Mouse (Mus musculus) cerebral cortex, adult 2 months (tissue): Measurements from ENCODE around the gene Pbld2.

Source experiments
- WGBS: fragments of 180-500 bp; shearing (Covaris S2); methylation state at CpG from one replicate; pipeline ENCODE4 v1.1.7; 2018; 5-methylcytosine and 5-hydroxymethylcytosine counted together

Gene Pbld2

GRCm38 (mm10) chr10:63025491-63026011, 1.4 kb downstream of the Pbld2 start:
- 48% methylated on average over 6 of the region's 6 CpGs for WGBS

- 15% methylated on average over 8 of the region's 8 CpGs for WGBS
Measured at GRCm38 (mm10) chr10:63026156-63026794, 2.2 kb downstream of the Pbld2 start.

GRCm38 (mm10) chr10:63026795-63027160, 2.7 kb downstream of the Pbld2 start:
- WGBS: 36% methylated on average over 6 of the region's 6 CpGs

- WGBS: 92% methylated on average over 10 of the region's 10 CpGs
Measured at GRCm38 (mm10) chr10:63027376-63028161, 3.5 kb downstream of the Pbld2 start.

- 63% methylated on average over 4 of the region's 4 CpGs for WGBS
Measured at GRCm38 (mm10) chr10:63028396-63028795, 4.3 kb downstream of the Pbld2 start.

- 81% methylated on average over 3 of the region's 3 CpGs for WGBS
Measured at GRCm38 (mm10) chr10:63032267-63032666, 8.2 kb downstream of the Pbld2 start.

- 65% methylated on average over 3 of the region's 3 CpGs for WGBS
Measured at GRCm38 (mm10) chr10:63032956-63033355, 8.8 kb downstream of the Pbld2 start.

GRCm38 (mm10) chr10:63038571-63039320, 14.6 kb downstream of the Pbld2 start:
- WGBS: 83% methylated on average over 14 of the region's 14 CpGs

GRCm38 (mm10) chr10:63039867-63040628, 15.9 kb downstream of the Pbld2 start:
- 59% methylated on average over 5 of the region's 5 CpGs for WGBS

GRCm38 (mm10) chr10:63043154-63043553, 19.0 kb downstream of the Pbld2 start:
- WGBS: 63% methylated on average over 3 of the region's 3 CpGs

- WGBS: 92% methylated on average over 8 of the region's 8 CpGs
Measured at GRCm38 (mm10) chr10:63047751-63048150, 23.6 kb downstream of the Pbld2 start.

- 95% methylated on average over 2 of the region's 2 CpGs for WGBS
Measured at GRCm38 (mm10) chr10:63049106-63049505, 25.0 kb downstream of the Pbld2 start.

- 71% methylated on average over 7 of the region's 7 CpGs for WGBS
Measured at GRCm38 (mm10) chr10:63051267-63051666, 27.2 kb downstream of the Pbld2 start.

GRCm38 (mm10) chr10:63052011-63052410, 27.9 kb downstream of the Pbld2 start:
- 90% methylated on average over 6 of the region's 6 CpGs for WGBS

GRCm38 (mm10) chr10:63053007-63053406, 28.9 kb downstream of the Pbld2 start:
- WGBS: 65% methylated on average over 6 of the region's 6 CpGs

GRCm38 (mm10) chr10:63054071-63054470, 30.0 kb downstream of the Pbld2 start:
- 87% methylated on average over 6 of the region's 6 CpGs for WGBS

- 78% methylated on average over 2 of the region's 2 CpGs for WGBS
Measured at GRCm38 (mm10) chr10:63054586-63054985, 30.5 kb downstream of the Pbld2 start.

- 60% methylated on average over 24 of the region's 24 CpGs for WGBS
Measured at GRCm38 (mm10) chr10:63056966-63057750, 33.0 kb downstream of the Pbld2 start.

GRCm38 (mm10) chr10:63059862-63060261, 35.7 kb downstream of the Pbld2 start, which contains the start of gene Pbld1:
Gene Pbld1 (plus strand): TSS chr10:63060162.
- 73% methylated on average over 2 of the region's 2 CpGs for WGBS

GRCm38 (mm10) chr10:63060406-63060805, 36.3 kb downstream of the Pbld2 start:
- WGBS: 62% methylated on average over 11 of the region's 11 CpGs

GRCm38 (mm10) chr10:63061266-63061665, 37.2 kb downstream of the Pbld2 start:
- WGBS: 93% methylated on average over 12 of the region's 12 CpGs
